Mouse (Mus musculus): ENCODE measurements around the gene Hprt. TPM values are rescaled to one million over a fixed set of nuclear protein-coding genes. Genes with fewer than 3 reads are reported as not detected.
A peak's percentile ranks its signal among the peaks of the same experiment; 100 is the strongest.
"Not testable (repeated sequence)": the region's sequence is repeated elsewhere in the genome, so short reads cannot be mapped to it uniquely, and the experiment has no call there.

Hprt gene
- polyA plus RNA-seq, 1 experiment, result 63.6 TPM

GRCm38 (mm10) chrX:53024268-53024667, 36.3 kb downstream of the Hprt start:
- H3K4me2 ChIP-seq (ENCODE audit: low read depth); H3K36me3 ChIP-seq (ENCODE audit: control insufficient read depth, insufficient read depth); H3K27me3 ChIP-seq (ENCODE audit: control insufficient read depth, insufficient read depth, insufficient read length); H3K4me3 ChIP-seq; H3K79me2 ChIP-seq (ENCODE audit: control insufficient read depth, insufficient read depth); H3ac ChIP-seq (ENCODE audit: control insufficient read depth, insufficient read length): not testable (repeated sequence)
- TF ChIP-seq USF1 (IDR thresholded peaks at IDR 0.05; ENCODE audit: low read depth) (peak; percentile 69), MAX (IDR thresholded peaks at IDR 0.05; ENCODE audit: low read depth) (peak; percentile 88)

- no peak overlapping the region for H3K4me3 ChIP-seq
- no peak overlapping the region for H3K4me2 ChIP-seq (ENCODE audit: low read depth)
- no peaks in the 10 kb centered on the region for H3K36me3 ChIP-seq (ENCODE audit: control insufficient read depth, insufficient read depth)
- H3K79me2 ChIP-seq (ENCODE audit: control insufficient read depth, insufficient read depth), result no peaks in the 10 kb centered on the region
- TF ChIP-seq MYOD1 (IDR thresholded peaks at IDR 0.05; ENCODE audit: control insufficient read depth in 1 of 3, insufficient read length in 2 of 3, low read depth in 2 of 3), result no peak
- TF ChIP-seq POLR2A (IDR thresholded peaks at IDR 0.05; ENCODE audit: insufficient read length, low read depth), result no peak
- no peak for TF ChIP-seq MYOG (IDR thresholded peaks at IDR 0.05; ENCODE audit: control insufficient read depth in 1 of 3, insufficient read depth in 1 of 3, insufficient read length in 2 of 3, low read depth in 2 of 3)
- TF ChIP-seq USF1 (IDR thresholded peaks at IDR 0.05; ENCODE audit: low read depth), result no peak
- TF ChIP-seq POLR2AphosphoS2 (IDR thresholded peaks at IDR 0.05; ENCODE audit: insufficient read length, low read depth), result no peak
- TF ChIP-seq REST (IDR thresholded peaks at IDR 0.05; ENCODE audit: insufficient read depth, insufficient read length), result no peak
- no peak for TF ChIP-seq SRF (IDR thresholded peaks at IDR 0.05; ENCODE audit: control insufficient read depth, insufficient read length, low read depth)
- TF ChIP-seq TCF3 (IDR thresholded peaks at IDR 0.05; ENCODE audit: insufficient read length, low read depth), result no peak
- no peak for TF ChIP-seq CEBPB (IDR thresholded peaks at IDR 0.05; ENCODE audit: insufficient read depth, poor library complexity, severe bottlenecking)
- no peaks in the 10 kb centered on the region for H3K27me3 ChIP-seq (ENCODE audit: control insufficient read depth, insufficient read depth, insufficient read length)
- H3ac ChIP-seq (ENCODE audit: control insufficient read depth, insufficient read length), result no peak overlapping the region
Measured at GRCm38 (mm10) chrX:53025471-53026223, 37.7 kb downstream of the Hprt start.

- Histone ChIP-seq H3K27me3 (ENCODE audit: control insufficient read depth, insufficient read depth, insufficient read length) (no peaks in the 10 kb centered on the region), H3K4me2 (ENCODE audit: low read depth) (no peak overlapping the region), H3K4me3 (no peak overlapping the region), H3K79me2 (ENCODE audit: control insufficient read depth, insufficient read depth) (no peaks in the 10 kb centered on the region), H3ac (ENCODE audit: control insufficient read depth, insufficient read length) (no peak overlapping the region), H3K36me3 (ENCODE audit: control insufficient read depth, insufficient read depth) (no peaks in the 10 kb centered on the region)
- TF ChIP-seq REST (IDR thresholded peaks at IDR 0.05; ENCODE audit: insufficient read depth, insufficient read length) (no peak), SRF (IDR thresholded peaks at IDR 0.05; ENCODE audit: control insufficient read depth, insufficient read length, low read depth) (no peak), MYOD1 (IDR thresholded peaks at IDR 0.05; ENCODE audit: control insufficient read depth in 1 of 3, insufficient read length in 2 of 3, low read depth in 2 of 3) (no peak), E2F4 (IDR thresholded peaks at IDR 0.05; ENCODE audit: insufficient read depth) (no peak), POLR2AphosphoS2 (IDR thresholded peaks at IDR 0.05; ENCODE audit: insufficient read length, low read depth) (no peak), CEBPB (IDR thresholded peaks at IDR 0.05; ENCODE audit: insufficient read depth, poor library complexity, severe bottlenecking) (no peak), USF1 (IDR thresholded peaks at IDR 0.05; ENCODE audit: low read depth) (no peak), TCF12 (IDR thresholded peaks at IDR 0.05; ENCODE audit: insufficient read depth, poor library complexity, severe bottlenecking) (no peak), MYOG (IDR thresholded peaks at IDR 0.05; ENCODE audit: control insufficient read depth in 1 of 3, insufficient read depth in 1 of 3, insufficient read length in 2 of 3, low read depth in 2 of 3) (no peak), POLR2A (IDR thresholded peaks at IDR 0.05; ENCODE audit: insufficient read length, low read depth) (no peak), TCF3 (IDR thresholded peaks at IDR 0.05; ENCODE audit: insufficient read length, low read depth) (no peak), MAX (IDR thresholded peaks at IDR 0.05; ENCODE audit: low read depth) (no peak)
Measured at GRCm38 (mm10) chrX:53029559-53029958, 41.6 kb downstream of the Hprt start.

- Histone ChIP-seq H3K36me3 (ENCODE audit: control insufficient read depth, insufficient read depth) (no peaks in the 10 kb centered on the region), H3ac (ENCODE audit: control insufficient read depth, insufficient read length) (no peak overlapping the region), H3K27me3 (ENCODE audit: control insufficient read depth, insufficient read depth, insufficient read length) (no peaks in the 10 kb centered on the region), H3K4me3 (no peak overlapping the region), H3K4me2 (ENCODE audit: low read depth) (no peak overlapping the region), H3K79me2 (ENCODE audit: control insufficient read depth, insufficient read depth) (no peaks in the 10 kb centered on the region)
- TF ChIP-seq POLR2A (IDR thresholded peaks at IDR 0.05; ENCODE audit: insufficient read length, low read depth) (no peak), SRF (IDR thresholded peaks at IDR 0.05; ENCODE audit: control insufficient read depth, insufficient read length, low read depth) (no peak), POLR2AphosphoS2 (IDR thresholded peaks at IDR 0.05; ENCODE audit: insufficient read length, low read depth) (no peak), MAX (IDR thresholded peaks at IDR 0.05; ENCODE audit: low read depth) (no peak), TCF3 (IDR thresholded peaks at IDR 0.05; ENCODE audit: insufficient read length, low read depth) (no peak), MYOD1 (IDR thresholded peaks at IDR 0.05; ENCODE audit: control insufficient read depth in 1 of 3, insufficient read length in 2 of 3, low read depth in 2 of 3) (no peak), MYOG (IDR thresholded peaks at IDR 0.05; ENCODE audit: control insufficient read depth in 1 of 3, insufficient read depth in 1 of 3, insufficient read length in 2 of 3, low read depth in 2 of 3) (no peak), REST (IDR thresholded peaks at IDR 0.05; ENCODE audit: insufficient read depth, insufficient read length) (no peak), CEBPB (IDR thresholded peaks at IDR 0.05; ENCODE audit: insufficient read depth, poor library complexity, severe bottlenecking) (no peak), E2F4 (IDR thresholded peaks at IDR 0.05; ENCODE audit: insufficient read depth) (no peak), USF1 (IDR thresholded peaks at IDR 0.05; ENCODE audit: low read depth) (no peak), TCF12 (IDR thresholded peaks at IDR 0.05; ENCODE audit: insufficient read depth, poor library complexity, severe bottlenecking) (no peak)
Measured at GRCm38 (mm10) chrX:53038194-53038593, 50.3 kb downstream of the Hprt start.

- TF ChIP-seq POLR2A (IDR thresholded peaks at IDR 0.05; ENCODE audit: insufficient read length, low read depth) (no peak), MAX (IDR thresholded peaks at IDR 0.05; ENCODE audit: low read depth) (no peak), SRF (IDR thresholded peaks at IDR 0.05; ENCODE audit: control insufficient read depth, insufficient read length, low read depth) (no peak)
- Histone ChIP-seq H3ac (ENCODE audit: control insufficient read depth, insufficient read length) (no peak overlapping the region), H3K27me3 (ENCODE audit: control insufficient read depth, insufficient read depth, insufficient read length) (no peaks in the 10 kb centered on the region), H3K4me2 (ENCODE audit: low read depth) (no peak overlapping the region), H3K79me2 (ENCODE audit: control insufficient read depth, insufficient read depth) (no peaks in the 10 kb centered on the region), H3K4me3 (no peak overlapping the region), H3K36me3 (ENCODE audit: control insufficient read depth, insufficient read depth) (no peaks in the 10 kb centered on the region)
Measured at GRCm38 (mm10) chrX:53039651-53040050, 51.7 kb downstream of the Hprt start.
